Mouse (Mus musculus) ES-Bruce4 (cell line): Measurements from ENCODE around the gene Fgb.

ENCODE experiments used
- CTCF ChIP-seq: IDR thresholded peaks from one replicate; pipeline ENCODE4 v1.8.1; 2011; ENCODE audit warnings: low read depth, low read length
- EP300 ChIP-seq: IDR thresholded peaks from 2 replicates; pipeline ENCODE4 v1.6.1; 2011; ENCODE audit warnings: low read depth, low read length; ENCODE audit not compliant: insufficient read depth
- POLR2A ChIP-seq: IDR thresholded peaks from one replicate; pipeline ENCODE4 v1.8.1; 2011; ENCODE audit warnings: low read length; ENCODE audit not compliant: insufficient read depth

DNA sequence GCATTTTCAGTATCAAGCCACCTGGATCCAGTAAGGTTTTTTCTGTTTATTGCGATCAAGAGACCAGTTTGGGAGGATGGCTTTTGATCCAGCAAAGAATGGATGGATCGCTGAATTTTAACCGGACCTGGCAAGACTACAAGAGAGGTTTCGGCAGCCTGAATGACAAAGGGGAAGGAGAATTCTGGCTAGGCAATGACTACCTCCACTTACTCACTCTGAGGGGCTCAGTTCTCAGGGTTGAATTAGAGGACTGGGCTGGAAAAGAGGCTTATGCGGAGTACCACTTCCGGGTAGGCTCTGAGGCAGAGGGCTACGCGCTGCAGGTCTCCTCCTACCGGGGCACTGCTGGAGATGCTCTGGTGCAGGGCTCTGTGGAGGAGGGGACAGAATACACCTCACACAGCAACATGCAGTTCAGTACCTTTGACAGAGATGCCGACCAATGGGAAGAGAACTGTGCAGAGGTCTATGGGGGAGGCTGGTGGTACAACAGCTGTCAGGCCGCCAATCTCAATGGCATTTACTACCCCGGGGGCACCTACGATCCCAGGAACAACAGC is 16.8 kb downstream of the Fgb start:
- TF ChIP-seq CTCF = no peak
- no peak for TF ChIP-seq POLR2A
- no peak for TF ChIP-seq EP300
